Mouse (Mus musculus) embryo, embryonic 11.5 days (tissue): ENCODE measurements around the gene Foxk1.

Experiments
- DNase-seq: peaks from one replicate; pipeline ENCODE4 v3.0.0-alpha.2; 2012; ENCODE audit warnings: low read depth, low spot score

Gene Foxk1

DNA sequence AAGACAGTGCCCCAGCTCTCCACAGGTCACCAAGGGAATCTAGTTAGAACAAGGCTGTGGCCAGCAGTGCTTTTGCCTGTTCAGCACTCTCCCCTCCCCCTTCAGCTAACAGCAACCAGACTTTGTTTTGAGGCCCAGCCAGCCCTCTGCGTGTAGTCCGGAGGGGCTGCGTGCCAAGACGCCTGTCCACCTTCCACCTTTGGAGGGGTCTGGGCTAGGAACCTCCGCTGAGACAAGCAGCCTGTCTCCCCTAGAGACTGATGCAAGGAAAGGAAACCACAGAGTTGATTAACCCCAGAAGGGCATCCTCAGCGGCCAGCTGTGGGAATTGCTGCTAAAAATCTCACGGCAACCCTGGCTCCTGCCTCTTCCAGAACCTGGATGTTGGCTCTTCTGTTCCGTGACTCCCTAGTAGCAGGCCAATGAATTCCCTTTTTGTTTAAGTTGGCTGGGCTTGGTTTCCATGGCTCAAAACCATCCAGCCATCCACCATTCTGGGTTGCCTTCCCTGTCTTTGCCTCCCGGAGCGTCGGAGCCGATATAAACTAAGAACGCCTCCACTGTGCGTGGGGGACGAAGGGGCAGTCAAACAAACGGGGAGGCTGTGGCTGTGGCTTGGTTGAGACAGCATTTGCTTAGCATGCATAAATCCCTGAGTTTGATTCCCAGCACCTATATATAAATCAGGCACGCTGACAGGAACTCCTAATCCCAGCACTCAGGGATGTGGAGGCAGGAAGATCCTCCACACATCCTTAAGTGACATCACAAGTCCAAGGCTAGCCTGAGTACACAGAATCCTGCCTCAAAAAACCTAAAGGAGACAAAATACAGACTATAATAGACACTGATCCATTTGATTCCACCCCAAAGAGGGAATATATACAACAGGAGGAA, 14.3 kb upstream of the Foxk1 start:
- DNase-seq = no peak

DNA sequence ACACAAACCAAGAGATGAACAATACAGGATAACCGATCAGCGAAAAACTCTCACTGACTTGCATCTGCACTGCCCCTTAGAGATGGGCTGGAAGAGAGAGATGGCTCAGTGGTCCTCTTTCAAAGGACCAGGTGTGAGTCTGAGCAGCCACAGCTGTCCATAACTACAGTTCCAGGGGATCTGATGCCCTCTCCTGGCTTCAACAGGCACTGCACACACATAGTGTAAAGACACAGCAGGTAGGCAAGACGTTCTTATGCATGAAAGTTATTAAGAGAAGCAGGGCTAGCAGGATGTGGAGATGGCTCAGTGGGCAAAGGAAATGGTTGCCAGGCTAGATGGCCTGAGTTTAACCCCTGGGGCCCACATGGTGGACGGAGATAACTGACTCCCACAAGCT, 13.6 kb upstream of the Foxk1 start:
- no peak for DNase-seq

DNA sequence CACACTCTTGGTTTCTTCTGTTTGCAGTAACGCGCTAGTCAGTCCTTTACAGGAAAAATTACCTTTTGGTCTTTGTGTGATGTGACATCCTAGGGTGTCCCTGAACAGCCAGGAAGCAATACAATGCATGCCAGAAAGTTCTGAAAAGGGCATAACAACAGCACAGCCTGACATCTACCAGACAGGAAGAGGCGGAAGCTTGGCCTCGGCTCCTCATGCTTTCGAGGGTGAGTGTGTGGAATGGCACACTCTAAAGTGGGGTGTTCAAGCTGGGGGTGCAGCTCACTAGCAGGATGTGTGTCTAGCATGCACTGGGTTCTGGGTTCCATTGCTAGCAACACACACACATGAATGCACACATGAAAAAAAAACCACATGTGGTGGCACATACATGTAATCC, 9.6 kb upstream of the Foxk1 start:
- DNase-seq = no peak

DNA sequence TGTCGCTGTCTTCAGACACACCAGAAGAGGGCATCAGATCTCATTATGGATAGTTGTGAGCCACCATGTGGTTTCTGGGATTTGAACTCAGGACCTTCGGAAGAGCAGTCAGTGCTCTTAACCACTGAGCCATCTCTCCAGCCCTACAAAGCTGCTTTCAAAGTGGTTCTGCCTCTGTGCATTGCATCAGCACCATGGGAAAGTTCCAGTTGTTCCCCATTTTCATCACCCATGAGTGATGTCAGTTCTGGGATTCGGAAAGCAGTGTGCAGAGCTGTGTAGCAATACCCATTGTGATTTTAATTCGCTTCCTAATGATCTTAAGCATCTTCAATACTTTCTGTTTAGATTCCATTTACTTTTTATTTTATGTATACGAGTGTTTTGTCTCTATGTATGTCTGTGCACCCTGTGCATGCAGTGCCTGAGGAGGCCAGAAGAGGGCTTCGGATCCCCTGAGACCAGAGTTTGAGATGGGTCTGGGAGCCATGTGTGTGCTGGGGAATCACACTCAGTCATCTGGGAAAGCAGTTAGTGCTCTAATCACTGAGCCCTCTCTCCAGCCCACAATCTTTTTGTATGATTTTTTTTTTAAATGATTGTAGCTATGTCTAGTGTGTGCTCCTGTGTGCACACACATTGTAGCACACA, 6.6 kb upstream of the Foxk1 start:
- no peak for DNase-seq

DNA sequence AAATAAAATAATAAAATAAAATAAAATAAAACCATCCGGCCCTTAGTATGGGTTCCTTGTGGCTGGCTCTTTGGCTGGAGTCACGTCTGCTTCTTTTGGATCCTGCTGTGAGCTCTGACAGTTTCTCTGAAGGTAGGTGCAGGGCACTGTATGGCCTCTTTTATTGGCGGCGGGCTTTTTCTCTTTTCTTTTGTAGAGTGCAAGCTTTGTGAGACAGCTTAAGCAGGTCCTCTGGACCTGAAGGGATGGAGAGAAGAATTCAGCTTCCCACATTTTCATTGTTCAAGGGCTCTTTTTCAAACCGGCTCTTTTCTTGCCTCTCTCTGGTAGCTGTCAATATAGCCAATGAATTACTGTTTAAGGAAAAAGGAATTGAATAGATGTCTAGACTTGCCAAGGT, 5.4 kb upstream of the Foxk1 start:
- DNase-seq = no peak

DNA sequence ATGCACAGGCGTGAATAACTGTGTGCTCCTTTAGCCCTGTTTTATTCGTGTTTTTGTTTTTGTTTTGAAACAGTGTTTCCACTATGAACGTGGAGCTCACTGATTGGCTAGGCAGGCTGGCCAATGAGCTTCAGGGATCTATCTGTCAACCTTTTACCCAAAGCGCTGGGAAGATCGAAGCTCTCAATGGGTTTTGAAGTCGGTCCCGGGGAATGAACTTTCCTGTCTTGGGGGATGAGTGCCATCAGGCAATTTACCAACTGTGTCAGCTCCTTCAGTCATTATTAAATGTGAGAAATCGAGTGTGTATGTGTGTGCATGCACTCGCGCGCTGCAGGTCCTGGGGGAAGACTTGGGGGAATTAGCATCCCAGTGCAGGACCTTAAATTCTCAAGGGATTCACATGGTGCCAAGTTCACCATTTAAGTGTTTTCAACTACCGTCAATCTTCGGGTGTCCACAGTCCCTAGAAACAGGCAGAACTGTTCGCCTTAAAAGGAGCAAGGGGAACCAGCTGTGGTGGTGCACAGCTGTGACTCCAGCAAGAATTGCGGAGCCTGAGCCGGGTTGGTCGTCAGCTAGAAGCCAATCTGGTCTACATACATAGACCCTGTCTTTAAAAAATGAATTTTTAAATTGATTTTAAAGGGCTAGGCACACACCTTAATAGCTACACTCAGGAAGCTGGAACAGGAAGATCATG, 965 bp upstream of the Foxk1 start:
- no peak for DNase-seq

DNA sequence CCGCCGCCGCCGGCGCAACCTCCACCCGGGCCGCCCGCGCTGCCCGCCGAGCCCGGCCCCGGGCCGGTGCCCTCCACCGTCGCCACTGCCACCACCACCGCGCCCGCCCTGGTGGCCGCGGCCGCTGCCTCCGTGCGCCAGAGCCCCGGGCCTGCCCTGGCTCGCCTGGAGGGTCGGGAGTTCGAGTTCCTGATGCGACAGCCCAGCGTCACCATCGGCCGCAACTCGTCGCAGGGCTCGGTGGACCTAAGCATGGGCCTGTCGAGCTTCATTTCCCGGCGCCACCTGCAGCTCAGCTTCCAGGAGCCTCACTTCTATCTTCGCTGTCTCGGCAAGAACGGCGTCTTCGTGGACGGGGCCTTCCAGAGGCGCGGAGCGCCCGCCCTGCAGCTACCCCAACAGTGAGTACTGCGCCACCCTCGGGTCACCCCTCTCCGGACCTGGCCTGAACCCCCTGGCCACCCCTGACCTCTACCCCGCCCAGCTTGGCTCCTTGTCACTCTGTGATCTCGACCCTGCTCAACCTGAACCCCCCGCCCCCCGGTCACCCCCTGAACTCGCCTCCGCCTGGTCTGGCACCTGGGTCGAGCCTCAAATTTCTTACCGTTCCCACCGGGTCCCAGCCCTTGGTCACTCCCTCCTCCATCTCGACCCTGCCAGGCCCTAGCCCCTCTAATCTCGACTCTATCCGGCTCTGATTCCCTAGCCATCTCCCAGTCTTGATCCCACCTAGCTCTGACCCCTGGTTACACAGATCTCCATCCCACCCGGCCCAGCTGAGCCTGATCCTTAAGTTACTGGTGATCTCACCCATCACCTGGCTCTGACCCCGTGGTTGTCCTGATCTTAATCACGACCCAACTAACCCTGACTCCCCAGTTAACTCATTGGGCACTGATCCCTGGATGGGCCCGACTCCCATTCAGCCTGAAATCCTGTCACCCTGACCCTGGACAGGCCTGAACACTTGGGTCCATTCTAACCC, 636 bp downstream of the Foxk1 start:
- DNase-seq = no peak

DNA sequence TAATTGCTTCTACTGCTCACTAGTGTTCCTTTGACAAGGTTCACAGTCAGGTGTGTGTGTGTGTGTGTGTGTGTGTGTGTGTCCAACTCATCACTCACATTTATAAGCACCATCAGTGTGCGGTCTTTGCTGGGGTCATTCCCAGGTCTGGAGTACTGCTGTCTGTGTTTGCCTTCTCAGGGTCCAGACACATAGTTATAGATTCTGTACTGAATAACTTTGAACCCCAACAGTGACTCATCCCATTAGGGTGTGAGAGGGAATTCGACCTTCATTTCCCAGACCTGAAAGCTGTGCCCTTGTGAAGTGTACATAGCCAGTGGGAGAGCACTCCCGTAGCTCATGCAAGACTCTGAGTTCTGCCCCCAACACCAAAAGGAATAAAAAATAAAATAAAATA, 2.4 kb downstream of the Foxk1 start:
- no peak for DNase-seq

- no peak for DNase-seq
Measured at GRCm38 (mm10) chr5:142404307-142404706, 3.0 kb downstream of the Foxk1 start.

DNA sequence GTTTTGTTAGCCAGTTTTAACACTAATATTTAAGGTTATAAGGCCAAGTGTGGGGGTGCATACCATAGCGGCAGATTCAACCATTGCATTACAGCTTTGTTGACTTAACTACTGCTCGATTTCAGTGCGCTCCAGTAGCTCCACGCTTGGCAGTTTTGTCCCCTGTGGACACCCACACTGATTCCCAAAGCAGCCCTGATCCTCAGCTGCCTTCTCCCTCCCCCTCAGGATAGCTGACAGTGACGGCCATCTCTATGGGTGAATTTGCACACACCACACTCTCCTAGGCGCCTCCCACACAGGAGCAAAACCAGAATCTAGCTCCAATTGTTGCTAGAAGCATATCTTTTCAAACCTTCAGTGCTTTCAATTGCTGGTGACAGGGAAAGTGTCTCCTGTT, 4.1 kb downstream of the Foxk1 start:
- no peak for DNase-seq

DNA sequence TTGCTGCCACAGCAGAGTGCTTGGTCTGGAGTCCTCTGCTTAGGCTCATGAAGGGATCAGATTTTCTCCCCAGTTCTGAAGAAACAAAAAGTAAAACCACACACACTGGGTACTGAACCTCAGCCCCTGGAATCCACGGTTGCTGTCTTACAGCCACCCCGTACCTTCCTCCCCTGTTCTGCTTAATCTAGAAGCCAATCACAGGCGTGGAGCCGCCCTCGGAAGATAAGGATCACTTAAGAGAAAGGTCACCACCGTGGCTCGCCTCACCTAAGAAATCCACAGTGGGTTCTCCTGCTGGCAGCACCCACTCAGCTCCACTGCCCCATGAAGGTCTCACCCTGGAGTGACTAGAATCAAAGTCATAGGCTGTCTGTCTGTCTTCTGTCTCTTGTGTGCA, 5.1 kb downstream of the Foxk1 start:
- no peak for DNase-seq

DNA sequence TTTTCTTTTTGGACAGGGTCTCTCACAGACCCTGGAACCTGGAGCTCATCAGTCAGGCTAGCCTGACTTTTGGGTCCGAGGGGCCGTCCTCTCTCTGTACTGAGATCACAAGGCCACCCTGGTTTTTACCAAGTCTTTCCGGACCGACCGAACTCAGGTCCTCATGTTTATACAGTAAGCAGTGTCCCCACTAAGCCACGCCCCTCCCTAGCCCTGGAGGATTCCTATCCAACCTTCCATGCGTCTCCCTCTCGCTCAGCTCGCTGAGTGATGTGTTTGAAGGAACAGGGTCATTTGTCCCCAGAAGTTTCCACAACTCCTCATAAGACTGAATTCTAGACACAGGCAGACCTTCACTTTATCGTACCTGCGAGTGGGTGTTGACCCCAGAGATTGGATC, 5.6 kb downstream of the Foxk1 start:
- DNase-seq = no peak

GRCm38 (mm10) chr5:142407381-142407780, 6.1 kb downstream of the Foxk1 start:
- DNase-seq = no peak

- no peak for DNase-seq
Measured at GRCm38 (mm10) chr5:142409169-142409568, 7.9 kb downstream of the Foxk1 start.

- no peak for DNase-seq
Measured at GRCm38 (mm10) chr5:142410348-142410747, 9.1 kb downstream of the Foxk1 start.

GRCm38 (mm10) chr5:142412678-142413385, 11.5 kb downstream of the Foxk1 start:
- no peak for DNase-seq

DNA sequence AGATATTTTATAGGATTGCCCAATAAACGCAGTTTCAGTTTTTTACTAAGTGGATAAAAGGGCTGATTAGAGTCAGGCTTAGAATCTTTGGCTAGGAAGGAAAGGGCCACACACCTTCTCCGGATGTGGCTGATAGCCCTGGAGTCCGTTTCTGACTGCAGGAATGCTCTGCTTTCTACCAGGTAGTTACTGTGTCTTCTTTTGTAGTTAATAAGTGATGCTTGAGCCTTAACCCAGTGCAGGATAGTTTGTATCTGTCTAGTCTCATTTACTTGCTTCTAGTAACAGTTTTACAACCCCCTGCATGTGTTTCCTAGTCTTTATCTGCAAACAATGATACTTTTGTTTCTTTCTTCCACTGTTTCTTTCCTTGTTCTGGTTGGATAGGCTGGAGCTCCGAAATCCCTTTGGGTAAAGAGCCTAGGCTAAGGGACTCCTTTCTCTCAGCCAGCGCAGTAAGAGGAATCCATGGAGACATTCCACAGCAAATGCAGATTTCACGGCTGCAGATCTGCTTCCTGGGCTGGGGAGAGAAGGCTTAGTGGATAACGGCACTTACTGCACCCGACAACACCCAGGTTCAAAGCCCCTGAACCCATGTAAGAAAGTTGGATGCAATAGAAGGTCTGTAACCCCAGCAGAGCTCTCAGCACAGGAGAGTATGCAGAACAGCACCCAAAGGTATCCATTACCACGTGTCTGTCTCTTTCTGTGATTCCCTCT, 12.6 kb downstream of the Foxk1 start:
- no peak for DNase-seq

GRCm38 (mm10) chr5:142415401-142415800, 14.1 kb downstream of the Foxk1 start:
- DNase-seq = no peak

DNA sequence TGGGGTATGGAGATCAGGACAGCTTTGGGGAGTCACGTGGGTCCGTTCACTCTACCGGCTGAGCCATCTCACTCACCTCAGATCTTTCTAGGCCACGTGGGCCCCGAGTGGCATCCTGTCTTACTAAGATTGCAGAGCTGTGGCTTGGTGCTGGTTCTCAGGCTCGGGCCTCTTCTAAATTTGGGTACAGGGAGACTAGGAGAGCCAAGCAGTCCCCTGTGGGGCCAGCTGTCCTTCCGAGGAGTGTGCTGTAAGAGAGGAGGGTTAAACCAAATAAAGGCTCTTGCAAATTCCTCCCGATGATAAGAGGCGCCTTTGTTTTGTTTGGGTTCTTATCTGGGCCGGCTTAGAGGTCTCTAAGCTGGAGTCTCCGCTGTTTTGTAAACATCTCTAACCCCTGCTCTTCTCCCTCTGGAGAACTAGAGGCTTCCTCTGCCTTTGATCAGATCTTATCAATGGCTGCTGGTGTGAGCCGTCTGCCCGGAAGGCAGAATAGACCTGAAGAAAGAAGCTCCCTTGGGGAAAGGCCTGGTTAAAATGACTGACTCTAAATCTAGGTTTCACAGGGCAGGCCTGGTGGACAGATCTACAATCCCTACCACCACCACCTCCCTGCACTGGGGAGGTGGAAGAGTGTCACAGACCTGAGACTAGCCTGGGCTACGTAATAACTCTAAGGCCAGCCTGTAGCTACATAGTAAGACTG, 14.9 kb downstream of the Foxk1 start:
- no peak for DNase-seq
